Mouse (Mus musculus): ENCODE data around the gene Gm17949. TPM values are rescaled to one million over a fixed set of nuclear protein-coding genes. Genes with fewer than 3 reads are reported as not detected.

The Gm17949 gene
- polyA plus RNA-seq (2012) = 0.05 TPM in 1 of 2 replicates, not detected in the other

DNA sequence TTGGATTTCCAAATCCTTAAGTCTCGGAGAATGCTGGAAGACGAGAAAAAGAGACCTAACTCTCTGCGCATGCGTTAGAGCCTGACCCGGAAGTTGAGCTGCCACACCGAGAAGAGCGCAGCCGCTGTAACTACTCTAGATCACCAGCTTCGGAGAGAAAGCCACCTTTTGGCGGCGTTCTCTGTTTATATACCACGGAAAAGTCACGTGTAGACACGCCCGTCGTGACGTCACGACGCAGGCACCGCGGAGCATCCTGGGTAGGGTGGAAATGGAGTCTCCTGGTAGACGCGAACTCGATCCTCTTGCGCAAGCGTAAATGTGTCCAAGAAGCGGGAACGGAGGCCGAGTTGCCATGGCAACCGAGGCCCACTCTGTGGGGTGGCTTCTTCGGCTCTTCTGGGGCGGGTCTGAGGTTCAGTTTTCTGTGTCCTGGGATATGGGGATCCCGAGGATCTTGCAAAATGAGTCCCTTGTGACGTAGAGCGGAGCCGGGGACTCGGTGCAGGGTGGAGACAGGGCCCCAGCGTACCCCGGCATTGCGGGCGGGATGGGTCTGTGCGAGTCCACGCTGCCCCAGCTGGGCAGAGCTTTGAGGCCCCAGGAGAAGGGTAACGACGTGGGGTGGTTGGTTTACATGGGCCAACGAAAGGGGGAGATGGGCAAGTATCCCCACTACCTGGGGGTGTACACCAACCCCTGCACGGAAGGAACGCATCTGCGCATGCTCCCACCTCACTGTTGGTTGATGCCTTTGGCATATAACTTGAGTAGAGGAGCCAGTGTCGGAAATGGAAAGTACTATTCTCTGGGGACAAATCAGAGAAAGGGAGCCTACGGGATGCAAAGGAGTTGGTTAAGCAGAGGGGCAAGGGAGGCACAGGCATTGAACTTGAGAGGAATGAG is at the start of gene Gm17949, which contains the start of gene Gtf2f1:
TSS of gene Gm17949 (plus strand) at position 234 of the 906 bp plus-strand sequence.
TSS of gene Gtf2f1 (minus strand) at position 53 of the 906 bp plus-strand sequence.

GRCm38 (mm10) chr17:56982013-56982412 is 29.3 kb upstream of the Gm17949 start, which contains the start of gene Acer1:
Acer1 (minus strand) TSS chr17:56982126.

DNA sequence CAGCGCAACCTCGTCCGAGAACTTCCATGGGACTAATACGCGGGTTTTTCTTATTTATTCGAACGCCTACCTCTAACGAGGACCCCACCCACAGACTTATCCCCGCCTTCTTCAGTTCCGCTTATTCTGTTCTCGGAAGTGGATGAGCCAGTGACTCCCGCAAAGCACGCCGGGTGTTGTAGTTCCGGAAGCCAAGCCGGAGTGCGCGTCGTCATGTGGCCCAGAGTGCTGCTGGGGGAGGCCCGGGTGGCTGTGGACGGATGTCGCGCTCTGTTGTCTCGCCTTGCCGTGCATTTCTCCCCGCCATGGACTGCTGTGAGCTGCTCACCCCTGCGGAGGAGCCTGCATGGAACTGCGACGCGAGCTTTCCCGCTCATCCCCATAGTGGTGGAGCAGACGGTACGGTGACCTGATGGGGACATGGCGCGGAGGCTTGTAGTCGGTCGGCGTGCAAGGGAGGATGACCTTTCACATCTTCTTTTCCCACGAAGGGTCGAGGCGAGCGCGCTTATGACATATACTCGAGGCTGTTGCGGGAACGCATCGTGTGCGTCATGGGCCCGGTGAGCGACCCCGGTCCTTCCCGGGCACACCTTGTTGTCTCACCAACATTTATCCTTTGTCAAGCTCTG is 21.0 kb upstream of the Gm17949 start, which contains the start of gene Clpp:
TSS of gene Clpp (plus strand) at position 191 of the 632 bp plus-strand sequence.

GRCm38 (mm10) chr17:56997029-56997667 is 14.1 kb upstream of the Gm17949 start, which contains the start of gene Alkbh7:
Alkbh7 (plus strand) TSS chr17:56997339.

GRCm38 (mm10) chr17:56999968-57000609 is 11.2 kb upstream of the Gm17949 start, which contains the start of gene Pspn:
Pspn (minus strand) TSS chr17:57000018.

GRCm38 (mm10) chr17:57030931-57031660 is 19.8 kb downstream of the Gm17949 start, which contains the start of gene Khsrp:
Khsrp (minus strand) TSS chr17:57031522.

DNA sequence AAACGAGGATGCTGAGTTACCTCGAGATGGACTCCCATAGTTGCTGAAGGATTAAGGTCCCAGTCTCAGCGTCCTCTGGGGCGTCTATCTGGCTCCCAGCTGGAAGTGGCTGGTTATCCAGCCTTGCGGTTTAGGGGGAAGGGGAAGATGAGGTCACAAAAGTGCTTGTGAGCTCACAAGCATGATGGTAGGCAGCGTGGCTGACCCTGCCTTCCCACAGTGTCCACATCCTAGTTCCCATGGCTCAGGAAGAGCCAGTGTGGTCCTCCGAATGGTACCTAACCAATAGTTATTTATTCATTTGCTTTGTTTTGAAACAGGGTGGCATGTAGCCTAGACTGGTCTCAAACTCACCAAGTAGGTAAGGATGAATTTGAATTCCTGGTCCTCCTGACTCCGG is 30.3 kb downstream of the Gm17949 start, which contains the start of gene Slc25a41:
TSS of gene Slc25a41 (minus strand) at position 101 of the 400 bp plus-strand sequence.

DNA sequence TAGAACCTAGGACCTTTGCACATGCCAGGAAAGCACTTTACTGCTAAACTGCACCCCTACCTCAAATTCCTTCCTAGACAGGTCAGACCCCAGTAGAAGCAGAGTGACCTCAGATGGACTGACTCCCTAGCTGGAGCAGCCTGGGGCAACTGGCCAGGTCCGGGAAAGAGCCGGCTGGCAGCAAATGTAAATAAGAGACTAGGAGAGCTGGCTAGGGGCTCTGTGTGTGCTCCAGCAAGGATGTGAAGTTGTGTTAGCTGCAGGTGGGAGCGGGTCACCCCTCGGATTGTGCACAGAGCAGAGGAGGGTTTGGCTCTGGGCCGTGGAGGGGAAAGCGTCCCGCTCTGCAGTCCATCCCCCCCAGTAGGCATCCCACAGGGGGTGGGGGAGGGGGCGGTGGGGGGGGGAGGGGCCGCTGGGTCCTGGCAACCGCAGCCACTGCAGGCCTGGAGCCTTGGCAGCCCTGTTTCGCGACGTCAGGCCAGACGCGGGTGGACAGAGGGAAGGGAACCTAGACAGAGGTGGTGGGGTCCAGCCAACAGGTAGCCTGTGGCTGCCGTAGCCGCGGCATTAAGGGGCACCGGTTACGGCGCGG is 47.7 kb downstream of the Gm17949 start, which contains the start of gene Crb3:
TSS of gene Crb3 (plus strand) at position 215 of the 595 bp plus-strand sequence.

DNA sequence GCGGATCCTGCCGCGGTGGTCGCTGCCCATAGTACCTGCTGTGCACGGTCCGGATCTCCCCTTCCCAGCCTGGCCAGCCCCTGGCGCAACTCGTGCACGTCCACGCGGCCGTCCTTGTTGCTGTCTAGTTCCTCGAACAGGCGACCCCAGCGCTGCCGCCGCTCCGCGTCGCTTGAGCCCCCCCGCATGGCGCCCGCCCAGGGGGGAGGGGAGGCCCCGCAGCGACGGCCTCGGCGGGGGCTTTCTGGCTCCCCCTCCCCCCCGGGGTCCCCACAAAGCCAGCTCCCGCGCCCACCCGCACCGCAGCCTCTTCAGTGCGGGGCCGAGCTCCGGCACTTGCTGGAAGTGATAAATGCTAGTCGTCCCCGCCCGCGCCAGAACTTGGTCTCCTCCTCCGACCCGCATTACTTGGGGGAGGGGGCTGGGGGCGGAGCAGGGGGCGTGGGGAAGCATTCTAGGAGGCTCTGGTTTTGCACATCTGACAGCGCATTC is 48.3 kb downstream of the Gm17949 start, which contains the start of gene Slc25a23:
TSS of gene Slc25a23 (minus strand) at position 378 of the 492 bp plus-strand sequence.

Other genes starting within 250 kb of the Gm17949 start
- 83.8 and 107 TPM in 2 replicates for gene Dus3l, start 246.7 kb upstream of the Gm17949 start, polyA plus RNA-seq (2012)
- gene Prr22, start 241.2 kb upstream of the Gm17949 start, polyA plus RNA-seq (2012) = 14.2 and 18.3 TPM in 2 replicates
- gene Rfx2, start 180.5 kb upstream of the Gm17949 start, polyA plus RNA-seq (2012) = 36.0 and 39.0 TPM in 2 replicates
- gene Acsbg2, start 137.0 kb upstream of the Gm17949 start, polyA plus RNA-seq (2012) = not detected in 2 replicates
- gene 1700061G19Rik, start 136.0 kb upstream of the Gm17949 start, polyA plus RNA-seq (2012) = 0.03 TPM in 1 of 2 replicates, not detected in the other
- gene Mllt1, start 76.1 kb upstream of the Gm17949 start, polyA plus RNA-seq (2012) = 161 and 162 TPM in 2 replicates
- gene Acer1, start 29.3 kb upstream of the Gm17949 start, polyA plus RNA-seq (2012) = 0.05 TPM in 1 of 2 replicates, not detected in the other
- gene Clpp, start 21.2 kb upstream of the Gm17949 start, polyA plus RNA-seq (2012) = 188 and 191 TPM in 2 replicates
- 39.5 and 41.4 TPM in 2 replicates for gene Alkbh7, start 14.1 kb upstream of the Gm17949 start, polyA plus RNA-seq (2012)
- gene Pspn, start 11.5 kb upstream of the Gm17949 start, polyA plus RNA-seq (2012) = 0.53 and 0.57 TPM in 2 replicates
- 163 and 222 TPM in 2 replicates for gene Gtf2f1, start 181 bp upstream of the Gm17949 start, polyA plus RNA-seq (2012)
- 284 and 303 TPM in 2 replicates for gene Khsrp, start 20.1 kb downstream of the Gm17949 start, polyA plus RNA-seq (2012)
- not detected in 2 replicates for gene Slc25a41, start 30.2 kb downstream of the Gm17949 start, polyA plus RNA-seq (2012)
- gene Crb3, start 47.6 kb downstream of the Gm17949 start, polyA plus RNA-seq (2012) = 0.50 and 0.56 TPM in 2 replicates
- 19.3 and 25.8 TPM in 2 replicates for gene Slc25a23, start 48.4 kb downstream of the Gm17949 start, polyA plus RNA-seq (2012)
- gene Dennd1c, start 67.0 kb downstream of the Gm17949 start, polyA plus RNA-seq (2012) = 26.9 and 27.3 TPM in 2 replicates
- gene Tubb4a, start 76.3 kb downstream of the Gm17949 start, polyA plus RNA-seq (2012) = 0.17 and 0.61 TPM in 2 replicates
- gene Tnfsf9, start 93.9 kb downstream of the Gm17949 start, polyA plus RNA-seq (2012) = 6.1 and 9.5 TPM in 2 replicates
- 0.13 and 0.18 TPM in 2 replicates for gene Cd70, start 138.3 kb downstream of the Gm17949 start, polyA plus RNA-seq (2012)
- gene Tnfsf14, start 182.7 kb downstream of the Gm17949 start, polyA plus RNA-seq (2012) = 3.9 and 5.0 TPM in 2 replicates
- 55.0 and 62.5 TPM in 2 replicates for gene C3, start 216.7 kb downstream of the Gm17949 start, polyA plus RNA-seq (2012)
- 34.4 and 35.6 TPM in 2 replicates for gene Gpr108, start 237.0 kb downstream of the Gm17949 start, polyA plus RNA-seq (2012)
- gene Trip10, start 238.0 kb downstream of the Gm17949 start, polyA plus RNA-seq (2012) = 23.5 and 31.9 TPM in 2 replicates

All from megakaryocyte-erythroid progenitor cell, adult 5 weeks (primary cell).